Comparison of ENCODE assay signal across 22 mouse cellular contexts in the genomic region with DNA sequence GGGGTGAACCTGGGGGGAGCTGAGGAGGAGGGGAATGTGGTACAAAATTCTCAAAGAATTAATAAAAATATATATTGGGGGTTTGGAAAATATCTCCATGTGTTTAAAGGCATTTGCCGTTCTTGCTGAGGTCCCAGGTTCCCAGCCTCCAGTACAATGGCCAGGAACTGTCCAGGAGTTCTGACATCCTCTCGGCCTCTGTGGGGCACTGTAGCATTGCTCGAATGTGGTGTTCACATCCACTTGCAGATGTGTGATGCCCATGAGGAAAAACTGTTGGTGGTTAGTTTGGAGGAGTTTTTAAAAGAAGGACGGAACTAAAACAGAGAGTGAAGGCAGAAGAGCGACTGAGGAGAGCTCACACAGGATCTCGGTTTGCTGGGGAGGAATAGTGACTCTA. TPM values are rescaled to one million over a fixed set of nuclear protein-coding genes. Genes with fewer than 3 reads are reported as not detected.
DNase-seq lines count a peak whose midpoint lies in the region; ATAC-seq and TF ChIP-seq lines count a peak whose summit lies in the region.
"Had no signal": no experiment of that assay in that cellular context is flagged by ENCODE, and none has a peak within 500 bp of the region (broad histone marks: within the 10 kb centered on the region; RNA-seq: fewer than 3 reads in every experiment).

No protein-coding gene starts in this region.

- no peak for TF ChIP-seq POLR2A in cortical plate, adult 2 months (IDR thresholded peaks at IDR 0.05; ENCODE audit: extremely low read depth, insufficient read depth, low read length)

- H3K4me1 ChIP-seq in hindbrain, postnatal 0 days (ENCODE audit: insufficient read depth, low read length), result 0 out of 2 replicates have a peak, but pooled peaks cover 5% of the 10 kb centered on the region
- peaks cover 15% of the 10 kb centered on the region for H3K4me1 ChIP-seq in hindbrain, embryonic 13.5 days (replicated peaks)
- H3K4me1 ChIP-seq in liver, postnatal 0 days (ENCODE audit: insufficient read depth), result no peaks in the 10 kb centered on the region
- peaks cover 14% of the 10 kb centered on the region for H3K4me1 ChIP-seq in cortical plate, adult 2 months (ENCODE audit: control insufficient read depth, insufficient read depth, low read length)
- H3K4me1 ChIP-seq: embryonic facial prominence, embryonic 12.5 days; liver, embryonic 15.5 days had no signal

- H3K4me2 ChIP-seq in hindbrain, postnatal 0 days (ENCODE audit: low read depth, low read length), result no peak overlapping the region
- H3K4me2 ChIP-seq in hindbrain, embryonic 13.5 days, result no peak overlapping the region
- H3K4me2 ChIP-seq in liver, postnatal 0 days (ENCODE audit: low read depth, low read length), result no peak overlapping the region
- H3K4me2 ChIP-seq: embryonic facial prominence, embryonic 12.5 days; liver, embryonic 15.5 days; neural tube, embryonic 13.5 days had no signal

- H3K9me3 ChIP-seq in hindbrain, postnatal 0 days (ENCODE audit: low read length), result no peaks in the 10 kb centered on the region
- H3K9me3 ChIP-seq in hindbrain, embryonic 13.5 days, result no peaks in the 10 kb centered on the region
- H3K9me3 ChIP-seq in liver, postnatal 0 days (ENCODE audit: low read length), result 0 out of 2 replicates have a peak, but pooled peaks cover 2% of the 10 kb centered on the region
- H3K9me3 ChIP-seq: embryonic facial prominence, embryonic 12.5 days; liver, embryonic 15.5 days; neural tube, embryonic 13.5 days had no signal

- 58% methylated on average over 6 of the region's 6 CpGs for WGBS in hindbrain, postnatal 0 days
- 66% methylated on average over 6 of the region's 6 CpGs for WGBS in hindbrain, embryonic 13.5 days
- WGBS in liver, postnatal 0 days (ENCODE audit: insufficient replicate concordance), result 64% methylated on average over 6 of the region's 6 CpGs

- H3K4me3 ChIP-seq in hindbrain, postnatal 0 days (ENCODE audit: low read length), result no peak overlapping the region
- H3K4me3 ChIP-seq in hindbrain, embryonic 13.5 days, result no peak overlapping the region
- no peak overlapping the region for H3K4me3 ChIP-seq in liver, postnatal 0 days (ENCODE audit: low read depth, low read length)
- H3K4me3 ChIP-seq in cortical plate, adult 2 months (ENCODE audit: insufficient read depth, low read length), result no peak overlapping the region
- H3K4me3 ChIP-seq: embryonic facial prominence, embryonic 12.5 days; liver, embryonic 15.5 days; neural tube, embryonic 13.5 days had no signal

- no peak for ATAC-seq in hindbrain, postnatal 0 days
- ATAC-seq in hindbrain, embryonic 13.5 days (ENCODE audit: low FRiP score), result no peak
- no peak for ATAC-seq in liver, postnatal 0 days
- ATAC-seq in erythroblast, adult 5-6 weeks (replicated peaks; ENCODE audit: low FRiP score, poor library complexity, severe bottlenecking), result no peak

- peak; percentile 7 for DNase-seq in adrenal gland, postnatal 14 days
- DNase-seq in adrenal gland, postnatal 4 days (ENCODE audit: low spot score in 2 of 2), result no peak
- peak; percentile 47 for DNase-seq in hindbrain, postnatal 0 days (ENCODE audit: low spot score)
- DNase-seq in liver, postnatal 0 days, result no peak
- DNase-seq in liver, result no peak
- DNase-seq: adrenal gland, adult 8-10 months; cerebellum, adult 9-11 months; kidney, postnatal 25 days; left cerebral cortex, postnatal 4 days; right cerebral cortex, postnatal 25 days; thymus, postnatal 36 days had no signal

- H3K27me3 ChIP-seq in hindbrain, postnatal 0 days (ENCODE audit: insufficient read depth, low read length), result no peaks in the 10 kb centered on the region
- H3K27me3 ChIP-seq in hindbrain, embryonic 13.5 days, result no peaks in the 10 kb centered on the region
- peaks cover 4% of the 10 kb centered on the region; the same call in 1 of the 2 replicates for H3K27me3 ChIP-seq in liver, postnatal 0 days (ENCODE audit: insufficient read depth, low read length)
- H3K27me3 ChIP-seq: neural tube, embryonic 13.5 days had no signal

- peak; percentile 48 for TF ChIP-seq CTCF in hindbrain, postnatal 0 days (IDR thresholded peaks at IDR 0.05; ENCODE audit: low read depth)
- 0 out of 2 replicates have a peak, but pooled peaks have one; percentile 22 for TF ChIP-seq CTCF in liver, postnatal 0 days (IDR thresholded peaks at IDR 0.05; ENCODE audit: low read depth)
- TF ChIP-seq CTCF in cortical plate, adult 2 months (IDR thresholded peaks at IDR 0.05; ENCODE audit: extremely low read depth, insufficient read depth, low read length), result peak; percentile 47

- no peaks in the 10 kb centered on the region for H3K36me3 ChIP-seq in hindbrain, postnatal 0 days (ENCODE audit: insufficient read depth, low read length)
- no peaks in the 10 kb centered on the region for H3K36me3 ChIP-seq in hindbrain, embryonic 13.5 days
- H3K36me3 ChIP-seq in liver, postnatal 0 days (replicated peaks; ENCODE audit: insufficient read depth, low read length), result no peaks in the 10 kb centered on the region
- H3K36me3 ChIP-seq: embryonic facial prominence, embryonic 12.5 days; liver, embryonic 15.5 days; neural tube, embryonic 13.5 days had no signal

- no peak for TF ChIP-seq EP300 in liver, postnatal 0 days (IDR thresholded peaks at IDR 0.05; ENCODE audit: low read depth)

- no peak overlapping the region for H3K27ac ChIP-seq in hindbrain, postnatal 0 days
- no peak overlapping the region for H3K27ac ChIP-seq in hindbrain, embryonic 13.5 days
- H3K27ac ChIP-seq in liver, postnatal 0 days (ENCODE audit: low read depth), result no peak overlapping the region
- no peak overlapping the region for H3K27ac ChIP-seq in cortical plate, adult 2 months (ENCODE audit: insufficient read depth, low read length)
- H3K27ac ChIP-seq: embryonic facial prominence, embryonic 12.5 days; liver, embryonic 15.5 days; macrophage; neural tube, embryonic 13.5 days had no signal

- no peak overlapping the region for H3K9ac ChIP-seq in hindbrain, postnatal 0 days (replicated peaks; ENCODE audit: low read length)
- no peak overlapping the region for H3K9ac ChIP-seq in hindbrain, embryonic 13.5 days
- no peak overlapping the region for H3K9ac ChIP-seq in liver, postnatal 0 days (replicated peaks)
- H3K9ac ChIP-seq: embryonic facial prominence, embryonic 12.5 days; liver, embryonic 15.5 days; neural tube, embryonic 13.5 days had no signal

RNA-seq across cellular contexts. Expression of a gene that starts 58.0 kb away (rescaled TPM):
- total RNA-seq in adrenal gland, postnatal 14 days (2021), result not detected in 2 replicates
- not detected for total RNA-seq in adrenal gland, postnatal 4 days (2021)
- total RNA-seq in hindbrain, postnatal 0 days (2014; rRNA removed), result not detected in 2 replicates
- not detected in 2 replicates for polyA plus RNA-seq in hindbrain, postnatal 0 days (2015; fragmentation: Nextera tagmentation; extraction: Ambion mirVana)
- not detected in 2 replicates for polyA plus RNA-seq in hindbrain, embryonic 13.5 days (2015; fragmentation: Nextera tagmentation; extraction: Ambion mirVana)
- polyA plus RNA-seq in liver, postnatal 0 days (2015; fragmentation: Nextera tagmentation; extraction: Ambion mirVana), result not detected in 2 replicates
- not detected in 2 replicates for polyA plus RNA-seq in cortical plate, adult 2 months (2012; rRNA removed)
- not detected in 2 replicates for total RNA-seq in erythroblast, adult 5-6 weeks (2015; ENCODE audit: low replicate concordance)
- not detected in 2 replicates for total RNA-seq in erythroblast, adult 5-6 weeks (2017; ENCODE audit: low replicate concordance)
- total RNA-seq: adrenal gland, adult 8-10 months; granulocyte monocyte progenitor cell, adult 5-6 weeks; heart, postnatal 14 days; layer of hippocampus, postnatal 25 days; left cerebral cortex, postnatal 4 days; monocyte, adult 5-6 weeks had no signal
- polyA plus RNA-seq: embryonic facial prominence, embryonic 12.5 days; liver, embryonic 15.5 days; macrophage; neural tube, embryonic 13.5 days had no signal

Comparison
In these comparisons a context has a peak if more than half of its experiments do, and no peak if none do; other contexts are left out.
1. DNase-seq: peak in adrenal gland, postnatal 14 days (single experiment) and hindbrain, postnatal 0 days (single experiment); none in adrenal gland, postnatal 4 days (0 of 2), liver, postnatal 0 days (single experiment) and liver (single experiment).
2. Peak in every context shown above with its lines, with median percentiles within 50 percentile points of each other: CTCF ChIP-seq.